ENCODE assay signal across 12 mouse cellular contexts in the genomic region with DNA sequence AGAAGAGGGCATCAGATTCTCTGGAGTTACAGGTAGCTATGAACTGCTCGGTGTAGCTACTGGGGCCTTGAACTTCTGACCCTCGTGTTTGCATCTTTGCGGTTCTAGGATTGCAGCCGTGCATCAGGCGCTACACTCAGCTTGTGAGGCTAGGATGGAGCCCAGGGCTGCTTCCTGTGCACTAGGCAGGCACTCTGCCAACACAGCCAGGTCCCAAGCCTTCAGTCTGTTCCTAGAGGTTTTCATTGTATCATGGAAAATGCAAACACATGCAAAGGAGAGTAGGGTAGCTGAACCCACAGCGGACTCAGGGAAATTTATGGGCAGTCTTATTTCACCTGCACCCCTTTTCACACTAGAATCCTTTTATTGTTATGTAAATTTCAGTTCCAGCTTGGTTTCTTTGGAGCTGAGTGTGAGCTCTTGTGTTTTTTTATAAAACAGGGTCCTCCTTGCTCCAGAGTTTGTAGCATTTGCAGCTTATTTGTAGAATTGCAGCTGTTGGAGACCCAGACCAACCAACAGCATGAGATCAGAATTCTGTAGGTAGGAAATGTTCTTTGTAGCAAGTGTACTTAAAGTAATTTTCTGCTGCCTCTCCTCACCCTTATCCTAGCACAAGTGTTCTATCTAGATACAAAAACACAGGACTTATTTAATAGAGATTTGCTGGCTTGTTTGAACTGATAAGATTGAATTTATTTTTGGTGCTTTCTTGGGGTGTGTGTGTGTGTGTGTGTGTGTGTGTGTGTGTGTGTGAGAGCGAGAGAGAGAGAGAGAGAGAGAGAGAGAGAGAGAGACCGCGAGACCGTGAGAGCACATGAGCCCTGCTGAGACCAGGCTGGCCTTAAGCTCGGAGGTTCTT. TPM values are rescaled to one million over a fixed set of nuclear protein-coding genes. Genes with fewer than 3 reads are reported as not detected.
DNase-seq lines count a peak whose midpoint lies in the region; ATAC-seq and TF ChIP-seq lines count a peak whose summit lies in the region.
"Had no signal": no experiment of that assay in that cellular context is flagged by ENCODE, and none has a peak within 500 bp of the region (broad histone marks: within the 10 kb centered on the region; RNA-seq: fewer than 3 reads in every experiment).

No protein-coding gene starts in this region.

- no peak overlapping the region for H3K9ac ChIP-seq in forebrain, embryonic 13.5 days
- H3K9ac ChIP-seq in forebrain, embryonic 11.5 days (ENCODE audit: low read length): no peak overlapping the region
- H3K9ac ChIP-seq in lung, embryonic 14.5 days: no peak overlapping the region
- H3K9ac ChIP-seq in stomach, embryonic 16.5 days (ENCODE audit: low read length): no peak overlapping the region
- H3K9ac ChIP-seq: midbrain, embryonic 15.5 days had no signal

- no peak for TF ChIP-seq POLR2A in lung, adult 2 months (IDR thresholded peaks at IDR 0.05; ENCODE audit: borderline replicate concordance, extremely low read depth, low read depth, low read length)

- ATAC-seq in forebrain, embryonic 13.5 days: no peak
- ATAC-seq in forebrain, embryonic 11.5 days (replicated peaks; ENCODE audit: low FRiP score): no peak
- ATAC-seq in lung, embryonic 14.5 days (ENCODE audit: insufficient read depth): no peak
- ATAC-seq in stomach, embryonic 16.5 days (ENCODE audit: insufficient read depth, low FRiP score): no peak; the same call in 1 of the 2 replicates
- ATAC-seq: midbrain, embryonic 15.5 days had no signal

- peaks cover 11% of the 10 kb centered on the region for H3K4me1 ChIP-seq in forebrain, embryonic 13.5 days
- 0 out of 2 replicates have a peak, but pooled peaks cover 2% of the 10 kb centered on the region for H3K4me1 ChIP-seq in forebrain, embryonic 11.5 days (replicated peaks; ENCODE audit: control insufficient read depth, insufficient read depth, low read length)
- no peaks in the 10 kb centered on the region for H3K4me1 ChIP-seq in lung, embryonic 14.5 days (ENCODE audit: insufficient read depth)
- H3K4me1 ChIP-seq in lung, adult 2 months (ENCODE audit: control insufficient read depth, insufficient read depth, low read length): peaks cover 16% of the 10 kb centered on the region
- H3K4me1 ChIP-seq in stomach, embryonic 16.5 days (ENCODE audit: control insufficient read depth, insufficient read depth, low read length): 0 out of 2 replicates have a peak, but pooled peaks cover 6% of the 10 kb centered on the region

- H3K36me3 ChIP-seq in forebrain, embryonic 13.5 days (ENCODE audit: poor library complexity, severe bottlenecking): no peaks in the 10 kb centered on the region
- H3K36me3 ChIP-seq in forebrain, embryonic 11.5 days (ENCODE audit: control insufficient read depth, insufficient read depth, low read length): no peaks in the 10 kb centered on the region
- no peaks in the 10 kb centered on the region for H3K36me3 ChIP-seq in lung, embryonic 14.5 days (ENCODE audit: insufficient read depth)
- H3K36me3 ChIP-seq in stomach, embryonic 16.5 days (ENCODE audit: control insufficient read depth, insufficient read depth, low read length): no peaks in the 10 kb centered on the region
- H3K36me3 ChIP-seq: midbrain, embryonic 15.5 days had no signal

- H3K4me3 ChIP-seq in forebrain, embryonic 13.5 days: no peak overlapping the region
- no peak overlapping the region for H3K4me3 ChIP-seq in forebrain, embryonic 11.5 days (ENCODE audit: low read depth, low read length)
- no peak overlapping the region for H3K4me3 ChIP-seq in lung, embryonic 14.5 days (ENCODE audit: low read depth, low read length)
- no peak overlapping the region for H3K4me3 ChIP-seq in lung, adult 2 months (replicated peaks; ENCODE audit: extremely low read depth, low read depth, low read length)
- no peak overlapping the region for H3K4me3 ChIP-seq in stomach, embryonic 16.5 days (replicated peaks; ENCODE audit: low read length)
- H3K4me3 ChIP-seq: erythroblast, embryonic 14.5 days; midbrain, embryonic 15.5 days had no signal

- no peak overlapping the region for H3K4me2 ChIP-seq in forebrain, embryonic 13.5 days
- H3K4me2 ChIP-seq in forebrain, embryonic 11.5 days (ENCODE audit: low read depth, low read length, severe bottlenecking): no peak overlapping the region
- H3K4me2 ChIP-seq in lung, embryonic 14.5 days: no peak overlapping the region
- no peak overlapping the region for H3K4me2 ChIP-seq in stomach, embryonic 16.5 days (ENCODE audit: low read depth, low read length)
- H3K4me2 ChIP-seq: midbrain, embryonic 15.5 days had no signal

- no peaks in the 10 kb centered on the region for H3K27me3 ChIP-seq in forebrain, embryonic 13.5 days
- no peaks in the 10 kb centered on the region for H3K27me3 ChIP-seq in forebrain, embryonic 11.5 days (ENCODE audit: control insufficient read depth, insufficient read depth, low read length)
- H3K27me3 ChIP-seq in lung, embryonic 14.5 days (ENCODE audit: insufficient read depth, low read length): no peaks in the 10 kb centered on the region
- no peaks in the 10 kb centered on the region for H3K27me3 ChIP-seq in stomach, embryonic 16.5 days (ENCODE audit: control insufficient read depth, insufficient read depth, low read length)
- H3K27me3 ChIP-seq: midbrain, embryonic 15.5 days had no signal

- no peaks in the 10 kb centered on the region for H3K9me3 ChIP-seq in forebrain, embryonic 13.5 days (replicated peaks)
- no peaks in the 10 kb centered on the region for H3K9me3 ChIP-seq in forebrain, embryonic 11.5 days (ENCODE audit: control insufficient read depth, low read length)
- H3K9me3 ChIP-seq in lung, embryonic 14.5 days (ENCODE audit: low read depth, low read length): no peaks in the 10 kb centered on the region
- H3K9me3 ChIP-seq in stomach, embryonic 16.5 days (replicated peaks; ENCODE audit: control insufficient read depth, low read length): no peaks in the 10 kb centered on the region
- H3K9me3 ChIP-seq: midbrain, embryonic 15.5 days had no signal

- no peak for DNase-seq in forebrain, embryonic 11.5 days (ENCODE audit: low spot score)
- DNase-seq in lung, embryonic 14.5 days: peak; percentile 48
- no peak for DNase-seq in lung, adult 2 months
- DNase-seq in cerebellum, adult 9-10 months: peak; percentile 45
- DNase-seq in frontal cortex, postnatal 14 days (ENCODE audit: low spot score in 2 of 2): no peak
- DNase-seq in ovary, postnatal 10 days (ENCODE audit: low spot score): no peak
- DNase-seq: gastrocnemius, postnatal 36 days; kidney, adult 11 months had no signal

- peak overlapping the region; percentile 57 for H3K27ac ChIP-seq in forebrain, embryonic 13.5 days
- H3K27ac ChIP-seq in forebrain, embryonic 11.5 days (ENCODE audit: low read depth, low read length): no peak overlapping the region
- H3K27ac ChIP-seq in lung, embryonic 14.5 days (ENCODE audit: low read depth): no peak overlapping the region
- peak overlapping the region; percentile 31; the same call in 1 of the 2 replicates for H3K27ac ChIP-seq in stomach, embryonic 16.5 days (ENCODE audit: low read length)
- H3K27ac ChIP-seq: midbrain, embryonic 15.5 days had no signal

- WGBS in forebrain, embryonic 13.5 days: 71% methylated on average over 11 of the region's 11 CpGs
- 75% methylated on average over 11 of the region's 11 CpGs for WGBS in forebrain, embryonic 11.5 days
- 69% methylated on average over 11 of the region's 11 CpGs for WGBS in lung, embryonic 14.5 days
- WGBS in lung, adult 2 months: 53% methylated on average over 11 of the region's 11 CpGs
- 65% methylated on average over 11 of the region's 11 CpGs for WGBS in stomach, embryonic 16.5 days

- TF ChIP-seq CTCF in lung, embryonic 14.5 days (IDR thresholded peaks at IDR 0.05; ENCODE audit: low read depth): no peak
- TF ChIP-seq CTCF in lung, adult 2 months (IDR thresholded peaks at IDR 0.05; ENCODE audit: insufficient read depth, low read length): no peak

RNA-seq across cellular contexts. Expression of a gene that starts 12.6 kb away (rescaled TPM):
- polyA plus RNA-seq in forebrain, embryonic 13.5 days (2015; fragmentation: Nextera tagmentation; extraction: Ambion mirVana): 6.3 and 6.9 TPM in 2 replicates
- 7.8 and 8.3 TPM in 2 replicates for polyA plus RNA-seq in forebrain, embryonic 11.5 days (2014; fragmentation: Nextera tagmentation; extraction: Ambion mirVana)
- 5.1 and 5.3 TPM in 2 replicates for polyA plus RNA-seq in lung, embryonic 14.5 days (2014; fragmentation: Nextera tagmentation; extraction: Ambion mirVana)
- 20.1 and 24.2 TPM in 2 replicates for polyA plus RNA-seq in lung, adult 2 months (2012; rRNA removed)
- polyA plus RNA-seq in stomach, embryonic 16.5 days (2015; fragmentation: Nextera tagmentation; extraction: Ambion mirVana): 6.5 TPM in 2 replicates

Comparison
In these comparisons a context has a peak if more than half of its experiments do, and no peak if none do; other contexts are left out.
1. H3K27ac ChIP-seq: peak in forebrain, embryonic 13.5 days (single experiment) and stomach, embryonic 16.5 days (single experiment); none in forebrain, embryonic 11.5 days (single experiment) and lung, embryonic 14.5 days (single experiment).
2. DNase-seq: peak in lung, embryonic 14.5 days (single experiment) and cerebellum, adult 9-10 months (single experiment); none in forebrain, embryonic 11.5 days (single experiment), lung, adult 2 months (single experiment), frontal cortex, postnatal 14 days (0 of 2) and ovary, postnatal 10 days (single experiment).